Mouse (Mus musculus) intestine, embryonic 16.5 days (tissue): ENCODE data around the gene Bid. TPM values are rescaled to one million over a fixed set of nuclear protein-coding genes. Genes with fewer than 3 reads are reported as not detected.
"Not testable (repeated sequence)": the region's sequence is repeated elsewhere in the genome, so short reads cannot be mapped to it uniquely, and the experiment has no call there.

Experiments
- ATAC-seq: fragments of 200-750 bp; cut with Nextera tagmentation; 2 replicates; pipeline ENCODE4 v1.8.0; 2017; ENCODE audit warnings: moderate TSS enrichment, moderate library complexity
- H3K27ac ChIP-seq: fragments of 300-500 bp; sonication (generic); 2 replicates; pipeline ENCODE4 v1.5.1; 2014; ENCODE audit warnings: mild to moderate bottlenecking, low read length
- H3K27me3 ChIP-seq: fragments of 300-500 bp; sonication (generic); replicated peaks from 2 replicates; pipeline ENCODE4 v1.6.1; 2014; ENCODE audit warnings: low read length, control low read depth, mixed read lengths; ENCODE audit not compliant: control insufficient read depth, insufficient read depth
- H3K36me3 ChIP-seq: fragments of 300-500 bp; sonication (generic); 2 replicates; pipeline ENCODE4 v1.6.1; 2014; ENCODE audit warnings: low read length, control low read depth; ENCODE audit not compliant: control insufficient read depth, insufficient read depth
- H3K4me1 ChIP-seq: fragments of 300-500 bp; sonication (generic); 2 replicates; pipeline ENCODE4 v1.6.1; 2014; ENCODE audit warnings: low read length, control low read depth, mixed read lengths; ENCODE audit not compliant: control insufficient read depth, insufficient read depth
- H3K4me2 ChIP-seq: fragments of 300-500 bp; sonication (generic); 2 replicates; pipeline ENCODE4 v1.6.1; 2014; ENCODE audit warnings: low read depth, low read length, control low read depth
- H3K4me3 ChIP-seq: fragments of 300-500 bp; sonication (generic); 2 replicates; pipeline ENCODE4 v1.5.1; 2014; ENCODE audit warnings: mild to moderate bottlenecking, low read length
- H3K9ac ChIP-seq: fragments of 300-500 bp; sonication (generic); 2 replicates; pipeline ENCODE4 v1.6.1; 2014; ENCODE audit warnings: low read depth, low read length
- H3K9me3 ChIP-seq: fragments of 300-500 bp; sonication (generic); 2 replicates; pipeline ENCODE4 v1.6.1; 2016; ENCODE audit warnings: low read length, control low read depth; ENCODE audit not compliant: control insufficient read depth
- WGBS: fragments of 180-500 bp; shearing (Covaris S2); extraction: QIAGEN DNeasy Blood & Tissue Kit; methylation state at CpG from one replicate; pipeline ENCODE4 v1.1.7; 2014; 5-methylcytosine and 5-hydroxymethylcytosine counted together
- polyA plus RNA-seq: library from polyadenylated mRNA; unstranded; fragments of >200 nt; fragmentation: Nextera tagmentation; extraction: Ambion mirVana; gene quantifications from 2 replicates; pipeline ENCODE4 v1.2.1, GENCODE M21; 2015

The Bid gene
- polyA plus RNA-seq, 1 experiment from 2014 or later: 23.7 TPM

- WGBS: 50% methylated on average over 2 of the region's 2 CpGs
- H3K4me2 ChIP-seq: no peak overlapping the region
- H3K36me3 ChIP-seq: 0 out of 2 replicates have a peak, but pooled peaks cover 3% of the 10 kb centered on the region
- H3K4me1 ChIP-seq: peaks cover 8% of the 10 kb centered on the region; the same call in 1 of the 2 replicates
- ATAC-seq: no peak
- no peaks in the 10 kb centered on the region for H3K9me3 ChIP-seq
- H3K27me3 ChIP-seq: no peaks in the 10 kb centered on the region
- H3K27ac ChIP-seq: no peak overlapping the region
- H3K4me3 ChIP-seq: no peak overlapping the region
- H3K9ac ChIP-seq: no peak overlapping the region
Measured at GRCm38 (mm10) chr6:120926880-120927279, 10.2 kb upstream of the Bid start.

GRCm38 (mm10) chr6:120924791-120925321 is 8.2 kb upstream of the Bid start:
- not testable (repeated sequence) for ATAC-seq, H3K4me2 ChIP-seq, H3K27ac ChIP-seq, H3K36me3 ChIP-seq, H3K9me3 ChIP-seq, H3K27me3 ChIP-seq, H3K4me1 ChIP-seq, H3K4me3 ChIP-seq, H3K9ac ChIP-seq
- WGBS: 66% methylated on average over 2 of the region's 2 CpGs

- 49% methylated on average over 3 of the region's 3 CpGs for WGBS
- H3K9me3 ChIP-seq: no peaks in the 10 kb centered on the region
- no peak overlapping the region for H3K4me3 ChIP-seq
Measured at GRCm38 (mm10) chr6:120917975-120918374, 1.3 kb upstream of the Bid start.

GRCm38 (mm10) chr6:120916972-120917881 is 574 bp upstream of the Bid start:
- 20% methylated on average over 10 of the region's 14 CpGs for WGBS
- H3K27ac ChIP-seq: peak overlapping the region; percentile 28; the same call in 1 of the 2 replicates

More at GRCm38 (mm10) chr6:120917975-120918374, 1.3 kb upstream of the Bid start:
- Histone ChIP-seq H3K9ac (no peak overlapping the region), H3K27me3 (no peaks in the 10 kb centered on the region), H3K4me1 (peaks cover 13% of the 10 kb centered on the region; the same call in 1 of the 2 replicates), H3K4me2 (peak overlapping the region; percentile 52; the same call in 1 of the 2 replicates), H3K36me3 (no peaks in the 10 kb centered on the region), H3K27ac (no peak overlapping the region)
- no peak for ATAC-seq

GRCm38 (mm10) chr6:120915649-120915975 is 1.0 kb downstream of the Bid start:
- Histone ChIP-seq H3K9me3 (no peaks in the 10 kb centered on the region), H3K27me3 (no peaks in the 10 kb centered on the region), H3K36me3 (no peaks in the 10 kb centered on the region), H3K4me2 (peak overlapping the region; percentile 96; the same call in 1 of the 2 replicates), H3K27ac (no peak overlapping the region), H3K9ac (no peak overlapping the region), H3K4me3 (peak overlapping the region; percentile 68; the same call in 1 of the 2 replicates), H3K4me1 (peaks cover 19% of the 10 kb centered on the region)
- no peak for ATAC-seq
- 35% methylated on average over 2 of the region's 2 CpGs for WGBS

More at GRCm38 (mm10) chr6:120916972-120917881, 574 bp upstream of the Bid start:
- peak overlapping the region; percentile 74 for H3K9ac ChIP-seq
- H3K4me3 ChIP-seq: peak overlapping the region; percentile 68
- ATAC-seq: peak; percentile 52
- peaks cover 13% of the 10 kb centered on the region; the same call in 1 of the 2 replicates for H3K4me1 ChIP-seq
- not testable (repeated sequence) for H3K27me3 ChIP-seq, H3K36me3 ChIP-seq, H3K9me3 ChIP-seq
- H3K4me2 ChIP-seq: peak overlapping the region; percentile 96

GRCm38 (mm10) chr6:120914911-120915648 is 1.6 kb downstream of the Bid start:
- ATAC-seq: no peak
- Histone ChIP-seq H3K27ac (no peak overlapping the region), H3K9me3 (no peaks in the 10 kb centered on the region), H3K27me3 (no peaks in the 10 kb centered on the region), H3K4me3 (no peak overlapping the region), H3K4me1 (peaks cover 19% of the 10 kb centered on the region), H3K36me3 (no peaks in the 10 kb centered on the region), H3K4me2 (no peak overlapping the region), H3K9ac (no peak overlapping the region)
- 49% methylated on average over 9 of the region's 9 CpGs for WGBS

- no peaks in the 10 kb centered on the region for H3K36me3 ChIP-seq
- H3K4me1 ChIP-seq: peaks cover 19% of the 10 kb centered on the region
- H3K27ac ChIP-seq: no peak overlapping the region
- no peak overlapping the region for H3K4me3 ChIP-seq
- no peaks in the 10 kb centered on the region for H3K9me3 ChIP-seq
- H3K4me2 ChIP-seq: no peak overlapping the region
- H3K9ac ChIP-seq: no peak overlapping the region
- ATAC-seq: no peak
- 81% methylated on average over 4 of the region's 4 CpGs for WGBS
- H3K27me3 ChIP-seq: no peaks in the 10 kb centered on the region
Measured at GRCm38 (mm10) chr6:120914533-120914910, 2.1 kb downstream of the Bid start.

GRCm38 (mm10) chr6:120913783-120914182 is 2.9 kb downstream of the Bid start:
- ATAC-seq: no peak
- Histone ChIP-seq H3K27me3 (no peaks in the 10 kb centered on the region), H3K4me3 (no peak overlapping the region), H3K4me1 (peaks cover 19% of the 10 kb centered on the region), H3K27ac (no peak overlapping the region), H3K4me2 (no peak overlapping the region), H3K9me3 (no peaks in the 10 kb centered on the region), H3K9ac (no peak overlapping the region), H3K36me3 (no peaks in the 10 kb centered on the region)
- WGBS: 82% methylated on average over 8 of the region's 8 CpGs

GRCm38 (mm10) chr6:120912931-120913330 is 3.7 kb downstream of the Bid start:
- no peak overlapping the region for H3K4me2 ChIP-seq
- H3K9ac ChIP-seq: no peak overlapping the region
- no peaks in the 10 kb centered on the region for H3K36me3 ChIP-seq
- H3K27me3 ChIP-seq: no peaks in the 10 kb centered on the region
- H3K27ac ChIP-seq: no peak overlapping the region
- peaks cover 19% of the 10 kb centered on the region for H3K4me1 ChIP-seq
- ATAC-seq: no peak
- H3K4me3 ChIP-seq: no peak overlapping the region
- no peaks in the 10 kb centered on the region for H3K9me3 ChIP-seq
- 53% methylated on average over 2 of the region's 2 CpGs for WGBS
